Mouse (Mus musculus): ENCODE data around the gene Zdhhc22.

The Zdhhc22 gene

GRCm38 (mm10) chr12:86961589-86962344 lies 28.5 kb downstream of the Zdhhc22 start:
- DNase-seq (ENCODE audit: low spot score in 2 of 2), result no peak

GRCm38 (mm10) chr12:86960791-86961335 lies 29.4 kb downstream of the Zdhhc22 start:
- DNase-seq (ENCODE audit: low spot score in 2 of 2), result no peak

- no peak for DNase-seq (ENCODE audit: low spot score in 2 of 2)
Observed at GRCm38 (mm10) chr12:86960138-86960537, 30.1 kb downstream of the Zdhhc22 start.

GRCm38 (mm10) chr12:86959661-86960060 lies 30.6 kb downstream of the Zdhhc22 start:
- DNase-seq (ENCODE audit: low spot score in 2 of 2), result no peak

- no peak for DNase-seq (ENCODE audit: low spot score in 2 of 2)
Observed at GRCm38 (mm10) chr12:86958558-86958957, 31.7 kb downstream of the Zdhhc22 start.

GRCm38 (mm10) chr12:86955894-86956293 lies 34.3 kb downstream of the Zdhhc22 start:
- DNase-seq (ENCODE audit: low spot score in 2 of 2), result no peak

- no peak for DNase-seq (ENCODE audit: low spot score in 2 of 2)
Observed at GRCm38 (mm10) chr12:86952331-86952850, 37.8 kb downstream of the Zdhhc22 start.

GRCm38 (mm10) chr12:86950961-86951360 lies 39.3 kb downstream of the Zdhhc22 start:
- DNase-seq (ENCODE audit: low spot score in 2 of 2), result no peak

- no peak for DNase-seq (ENCODE audit: low spot score in 2 of 2)
Observed at GRCm38 (mm10) chr12:86950161-86950960, 39.9 kb downstream of the Zdhhc22 start.

- DNase-seq (ENCODE audit: low spot score in 2 of 2), result no peak
Observed at GRCm38 (mm10) chr12:86949501-86949900, 40.7 kb downstream of the Zdhhc22 start.

GRCm38 (mm10) chr12:86948627-86949026 lies 41.6 kb downstream of the Zdhhc22 start:
- no peak for DNase-seq (ENCODE audit: low spot score in 2 of 2)

- DNase-seq (ENCODE audit: low spot score in 2 of 2), result peak; percentile 63 to 64
Observed at GRCm38 (mm10) chr12:86947681-86948401, 42.4 kb downstream of the Zdhhc22 start.

- DNase-seq (ENCODE audit: low spot score in 2 of 2), result peak; percentile 98
Observed at GRCm38 (mm10) chr12:86946862-86947574, 43.2 kb downstream of the Zdhhc22 start, which contains the start of gene Cipc. Gene Cipc, plus strand, starts transcription at chr12:86947043.

GRCm38 (mm10) chr12:86946301-86946781 lies 43.9 kb downstream of the Zdhhc22 start:
- no peak for DNase-seq (ENCODE audit: low spot score in 2 of 2)

GRCm38 (mm10) chr12:86945126-86945525 lies 45.1 kb downstream of the Zdhhc22 start:
- DNase-seq (ENCODE audit: low spot score in 2 of 2), result peak in 1 of 2 experiments; percentile 76

- no peak for DNase-seq (ENCODE audit: low spot score in 2 of 2)
Observed at GRCm38 (mm10) chr12:86943421-86943820, 46.8 kb downstream of the Zdhhc22 start.

- no peak for DNase-seq (ENCODE audit: low spot score in 2 of 2)
Observed at GRCm38 (mm10) chr12:86941734-86942486, 48.3 kb downstream of the Zdhhc22 start.

- no peak for DNase-seq (ENCODE audit: low spot score in 2 of 2)
Observed at GRCm38 (mm10) chr12:86941173-86941572, 49.1 kb downstream of the Zdhhc22 start.

GRCm38 (mm10) chr12:86938571-86938970 lies 51.7 kb downstream of the Zdhhc22 start:
- no peak for DNase-seq (ENCODE audit: low spot score in 2 of 2)

Measured in frontal cortex, postnatal 10 days (tissue).